Mouse (Mus musculus) small intestine, adult 10 weeks (tissue): Measurements from ENCODE around the gene Mdh2. TPM values are rescaled to one million over a fixed set of nuclear protein-coding genes. Genes with fewer than 3 reads are reported as not detected.

Experiments used
- polyA plus RNA-seq: library from polyadenylated mRNA; stranded (reverse); fragments of 350-450 nt; fragmentation: Illumina TruSeq; extraction: RNeasy Lipid Tissue Mini Kit (QIAGEN cat#74804); gene quantifications from one replicate; pipeline ENCODE4 v1.2.3, GENCODE M21; 2014; ENCODE audit warnings: low replicate concordance

The Mdh2 gene
- polyA plus RNA-seq = 123 TPM

DNA sequence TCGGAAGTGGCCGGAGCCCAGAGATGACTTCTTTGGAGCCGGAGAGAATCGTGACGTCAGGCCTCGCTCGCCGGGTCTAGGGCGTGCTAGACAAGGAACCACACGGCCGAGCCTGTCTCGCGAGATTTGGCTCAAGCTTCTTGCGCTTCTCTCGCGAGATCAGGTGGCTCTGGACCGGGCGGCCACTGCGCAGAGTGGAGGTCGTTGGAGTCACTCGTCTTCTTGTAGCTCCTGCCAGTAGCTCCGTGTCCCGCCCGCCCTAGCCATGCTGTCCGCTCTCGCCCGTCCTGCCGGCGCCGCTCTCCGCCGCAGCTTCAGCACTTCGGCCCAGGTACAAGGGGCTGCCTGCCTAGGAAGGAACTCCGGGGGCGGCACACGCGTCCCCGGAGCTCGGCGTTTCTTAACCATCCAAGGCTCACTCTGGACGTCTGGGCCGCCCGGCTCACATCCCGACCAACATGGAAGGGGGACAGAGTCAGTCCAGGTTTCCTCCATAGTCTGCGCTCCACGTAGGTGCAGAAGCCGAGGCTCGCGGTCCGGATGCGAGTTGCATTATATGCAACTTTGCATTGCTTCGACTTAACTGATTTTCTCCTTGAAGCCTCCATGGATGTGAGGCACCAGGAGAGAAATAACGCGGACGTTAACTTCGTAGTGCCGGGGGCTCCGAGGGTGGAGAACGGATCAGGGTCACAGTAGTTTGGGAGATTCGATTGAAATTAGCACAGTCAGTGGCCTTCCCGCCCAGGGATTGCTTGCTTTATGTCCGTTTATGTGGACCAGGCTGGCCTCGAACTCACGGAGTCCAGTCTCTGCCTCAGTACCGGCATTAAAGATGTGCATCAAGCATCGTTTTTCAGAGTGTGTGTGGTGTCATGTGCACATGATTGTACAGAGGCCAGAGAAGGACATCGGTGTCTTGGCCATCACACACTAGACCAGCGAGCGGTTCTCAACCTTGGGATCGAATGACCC, at the start of gene Mdh2:
Mdh2 (plus strand) TSS at position 10 of the 975 bp plus-strand sequence.

DNA sequence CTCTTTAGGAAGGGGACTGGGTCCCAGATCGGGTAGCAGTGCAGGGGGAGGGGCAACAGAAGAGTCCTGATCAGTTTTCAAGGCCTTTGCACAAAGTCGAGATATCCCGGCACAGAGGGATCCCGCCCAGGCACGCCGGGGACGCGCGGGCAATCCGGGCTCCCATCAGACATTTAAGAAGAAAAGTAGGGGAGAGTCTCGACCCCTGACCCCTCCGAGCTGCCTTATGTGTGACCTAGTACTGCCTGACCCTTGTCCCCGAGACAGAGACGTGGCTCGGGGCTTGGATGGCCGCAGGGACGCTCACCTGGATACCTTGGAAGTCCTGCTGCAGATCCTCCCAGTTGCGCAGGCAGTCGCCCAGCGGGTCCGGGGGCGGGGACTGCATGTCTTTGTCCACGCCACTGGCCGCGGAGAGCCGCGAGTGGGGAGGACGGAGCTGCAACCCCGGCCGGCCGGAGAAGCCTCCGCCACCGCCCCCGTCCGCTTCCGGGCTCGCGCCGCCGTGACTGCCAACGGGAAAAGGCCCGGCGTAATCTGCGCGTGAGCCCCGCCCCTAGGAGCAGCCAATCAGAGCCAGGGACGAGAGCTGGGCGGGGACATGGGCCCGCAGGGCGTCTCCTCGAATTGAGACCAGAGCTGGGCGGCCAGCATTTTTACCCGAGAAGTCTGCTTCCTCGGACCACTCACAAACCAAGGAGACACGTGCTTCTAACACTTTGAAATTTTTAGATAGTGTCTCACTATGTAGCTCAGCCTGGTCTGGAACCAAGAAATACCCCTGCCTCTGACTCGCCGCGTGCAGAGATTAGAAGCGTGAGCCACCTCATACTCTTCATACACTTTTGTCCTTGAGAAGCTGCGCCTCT, 34.3 kb upstream of the Mdh2 start, which contains the start of gene Tmem120a:
Tmem120a (minus strand) TSS at position 708 of the 869 bp plus-strand sequence.

DNA sequence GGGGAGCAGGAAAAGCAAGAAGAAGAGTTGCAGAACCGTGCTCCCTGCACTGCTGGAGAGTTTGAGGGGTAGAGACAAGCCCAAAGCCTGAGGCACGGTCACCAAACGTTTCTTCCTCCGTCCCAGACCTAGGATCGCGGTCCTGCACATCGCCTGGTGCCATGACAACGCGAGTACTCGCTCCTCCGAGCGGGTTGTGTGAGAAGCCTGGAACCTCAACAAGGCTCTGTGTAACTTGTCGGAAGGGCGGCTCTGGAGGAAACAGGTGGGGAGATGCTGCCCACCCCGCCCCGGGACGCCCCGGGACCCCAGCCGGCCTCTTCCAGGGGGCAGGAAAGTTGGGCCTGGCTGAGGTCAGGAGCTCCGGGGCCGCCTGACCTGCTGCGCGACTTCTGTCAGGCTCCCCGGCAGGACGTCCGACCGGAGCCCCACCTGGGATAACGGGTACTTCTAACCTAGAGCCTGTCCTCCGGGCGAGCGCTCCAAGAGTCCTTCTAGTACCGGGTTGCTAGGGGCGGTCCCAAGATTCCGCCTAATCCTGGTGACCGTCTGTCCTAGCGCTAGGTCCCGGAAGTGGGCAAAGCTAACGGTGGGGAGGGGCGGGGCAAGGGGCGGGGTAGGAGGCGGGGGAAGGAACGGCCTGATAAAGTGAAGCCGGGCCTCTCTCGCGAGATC, 347 bp upstream of the Mdh2 start, which contains the start of gene Styxl1:
Styxl1 (minus strand) TSS at position 590 of the 675 bp plus-strand sequence.

DNA sequence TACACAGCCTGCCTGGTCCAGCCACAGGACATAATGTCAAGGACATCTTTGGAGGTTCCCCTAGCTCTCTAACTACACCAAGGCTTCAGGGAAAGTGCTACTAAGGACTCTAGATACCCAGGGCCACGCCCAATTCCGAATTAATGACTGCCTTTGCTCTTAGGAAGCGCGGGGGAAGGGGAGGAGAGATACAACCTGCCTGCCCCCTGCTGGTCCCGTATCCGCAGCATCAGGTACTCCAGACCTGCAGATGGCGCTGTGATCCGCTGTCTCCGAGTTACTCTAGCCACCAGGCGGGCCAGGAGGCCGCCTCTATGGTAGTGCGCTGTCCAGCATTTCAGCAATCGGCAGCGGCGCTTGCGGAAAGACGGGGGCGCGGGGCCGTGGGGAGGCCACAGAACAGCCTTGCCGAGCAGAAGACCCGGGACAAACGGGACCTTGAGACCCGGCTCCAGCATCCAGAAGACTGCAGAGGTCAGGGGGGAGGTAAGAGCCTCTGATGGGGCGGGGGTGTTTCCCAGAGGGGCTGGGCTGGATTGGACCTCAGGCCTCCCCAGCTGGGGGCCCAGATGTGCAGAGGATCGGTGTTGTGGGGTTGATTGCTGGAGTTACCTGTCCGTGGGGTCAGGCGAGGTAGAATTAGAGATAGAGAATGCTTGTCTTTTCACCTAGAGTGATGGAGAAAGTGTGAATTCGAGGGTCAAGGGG, 28.4 kb downstream of the Mdh2 start, which contains the start of gene Srrm3:
Srrm3 (plus strand) TSS at position 336 of the 708 bp plus-strand sequence.

Other genes starting within 250 kb of the Mdh2 start
- gene Hip1, start 233.4 kb upstream of the Mdh2 start, polyA plus RNA-seq = 3.5 TPM
- gene Ccl26, start 214.9 kb upstream of the Mdh2 start, polyA plus RNA-seq = not detected
- gene Ccl24, start 205.4 kb upstream of the Mdh2 start, polyA plus RNA-seq = 2.7 TPM
- 7.2 TPM for gene Rhbdd2, start 145.9 kb upstream of the Mdh2 start, polyA plus RNA-seq
- gene Por, start 108.4 kb upstream of the Mdh2 start, polyA plus RNA-seq = 45.0 TPM
- gene Tmem120a, start 34.0 kb upstream of the Mdh2 start, polyA plus RNA-seq = 16.6 TPM
- 0.89 TPM for gene Styxl1, start 95 bp upstream of the Mdh2 start, polyA plus RNA-seq
- not detected for gene Srrm3, start 28.4 kb downstream of the Mdh2 start, polyA plus RNA-seq
- not detected for gene Hspb1, start 109.4 kb downstream of the Mdh2 start, polyA plus RNA-seq
- 40.8 TPM for gene Ywhag, start 156.1 kb downstream of the Mdh2 start, polyA plus RNA-seq
- 0.63 TPM for gene Ssc4d, start 196.1 kb downstream of the Mdh2 start, polyA plus RNA-seq
- gene Zp3, start 201.6 kb downstream of the Mdh2 start, polyA plus RNA-seq = not detected
- 0.07 TPM for gene Dtx2, start 216.3 kb downstream of the Mdh2 start, polyA plus RNA-seq